Mouse (Mus musculus) midbrain, postnatal 0 days (tissue): ENCODE measurements around the gene Nfia. TPM values are rescaled to one million over a fixed set of nuclear protein-coding genes. Genes with fewer than 3 reads are reported as not detected.

ENCODE experiments used
- ATAC-seq: fragments of 200-750 bp; cut with Nextera tagmentation; 2 replicates; pipeline ENCODE4 v1.8.0; 2017; ENCODE audit warnings: moderate number of reproducible peaks, mild to moderate bottlenecking, moderate TSS enrichment, moderate library complexity; ENCODE audit not compliant: low FRiP score
- DNase-seq: peaks from one replicate; pipeline ENCODE4 v3.0.0-alpha.2; 2015; ENCODE audit warnings: low spot score
- H3K27ac ChIP-seq: fragments of 300-500 bp; sonication (generic); 2 replicates; pipeline ENCODE4 v1.5.1; 2014; ENCODE audit warnings: low read depth, mild to moderate bottlenecking, low read length, mixed read lengths
- H3K27me3 ChIP-seq: fragments of 300-500 bp; sonication (generic); 2 replicates; pipeline ENCODE4 v1.6.1; 2014; ENCODE audit warnings: low read length, control low read depth, mixed read lengths; ENCODE audit not compliant: insufficient read depth
- H3K36me3 ChIP-seq: fragments of 300-500 bp; sonication (generic); 2 replicates; pipeline ENCODE4 v1.6.1; 2014; ENCODE audit warnings: low read length, control low read depth, mixed read lengths; ENCODE audit not compliant: insufficient read depth
- H3K4me1 ChIP-seq: fragments of 300-500 bp; sonication (generic); 2 replicates; pipeline ENCODE4 v1.6.1; 2014; ENCODE audit warnings: mild to moderate bottlenecking, control low read depth, antibody characterized with exemption, low read length, mixed read lengths; ENCODE audit not compliant: insufficient read depth
- H3K4me2 ChIP-seq: fragments of 300-500 bp; sonication (generic); 2 replicates; pipeline ENCODE4 v1.6.1; 2014; ENCODE audit warnings: low read depth, mild to moderate bottlenecking, low read length, mixed read lengths; ENCODE audit not compliant: poor library complexity, severe bottlenecking
- H3K4me3 ChIP-seq: fragments of 300-500 bp; sonication (generic); 2 replicates; pipeline ENCODE4 v1.5.1; 2014; ENCODE audit warnings: low read depth, mild to moderate bottlenecking, low read length, moderate library complexity
- H3K9ac ChIP-seq: fragments of 300-500 bp; sonication (generic); replicated peaks from 2 replicates; pipeline ENCODE4 v1.6.1; 2014; ENCODE audit warnings: mild to moderate bottlenecking, low read length, moderate library complexity, mixed read lengths; ENCODE audit not compliant: poor library complexity, severe bottlenecking
- H3K9me3 ChIP-seq: fragments of 300-500 bp; sonication (generic); 2 replicates; pipeline ENCODE4 v1.6.1; 2016; ENCODE audit warnings: low read length, control low read depth
- CTCF ChIP-seq: IDR thresholded peaks from 2 replicates; pipeline ENCODE4 v1.5.1; 2016; ENCODE audit warnings: antibody characterized with exemption, mild to moderate bottlenecking
- WGBS: fragments of 180-500 bp; shearing (Covaris S2); extraction: QIAGEN DNeasy Blood & Tissue Kit; methylation state at CpG from one replicate; pipeline ENCODE4 v1.1.7; 2014; 5-methylcytosine and 5-hydroxymethylcytosine counted together
- polyA plus RNA-seq: library from polyadenylated mRNA; unstranded; fragments of >200 nt; fragmentation: Nextera tagmentation; extraction: Ambion mirVana; gene quantifications from 2 replicates; pipeline ENCODE4 v1.2.1, GENCODE M21; 2015
- total RNA-seq: library from RNA; depleted of rRNA; stranded (reverse); fragments of >200 nt; gene quantifications from 2 replicates; pipeline ENCODE4 v1.2.3, GENCODE M21; 2014

Gene Nfia
- total and polyA plus RNA-seq, 2 experiments from 2014 or later: 35.7 to 51.7 TPM

- Histone ChIP-seq H3K9ac (no peak overlapping the region), H3K9me3 (no peaks in the 10 kb centered on the region), H3K4me2 (no peak overlapping the region), H3K36me3 (no peaks in the 10 kb centered on the region), H3K27me3 (no peaks in the 10 kb centered on the region), H3K4me3 (no peak overlapping the region), H3K27ac (no peak overlapping the region), H3K4me1 (no peaks in the 10 kb centered on the region)
- ATAC-seq (no peak), DNase-seq (no peak)
- TF ChIP-seq CTCF: no peak
- WGBS: 93% methylated on average over 5 of the region's 5 CpGs
These were observed 319.5 kb downstream of the Nfia start for GRCm38 (mm10) chr4:98091901-98092472.

- Histone ChIP-seq H3K27ac (no peak overlapping the region), H3K9ac (0 out of 2 replicates have a peak overlapping the region, but pooled peaks have one; percentile 24), H3K4me2 (peak overlapping the region; percentile 42), H3K27me3 (no peaks in the 10 kb centered on the region), H3K4me3 (peak overlapping the region; percentile 22; the same call in 1 of the 2 replicates), H3K4me1 (no peaks in the 10 kb centered on the region), H3K9me3 (no peaks in the 10 kb centered on the region), H3K36me3 (no peaks in the 10 kb centered on the region)
- TF ChIP-seq CTCF: no peak
- WGBS: 19% methylated on average over 19 of the region's 19 CpGs
- DNase-seq: no peak
- peak; percentile 9; the same call in 1 of the 2 replicates for ATAC-seq
These were observed 321.7 kb downstream of the Nfia start for GRCm38 (mm10) chr4:98094112-98094805.

GRCm38 (mm10) chr4:98095060-98095459 lies 322.5 kb downstream of the Nfia start:
- ATAC-seq: no peak
- no peak overlapping the region for H3K9ac ChIP-seq
- no peak for DNase-seq
- H3K36me3 ChIP-seq: no peaks in the 10 kb centered on the region
- H3K27ac ChIP-seq: no peak overlapping the region
- no peaks in the 10 kb centered on the region for H3K4me1 ChIP-seq
- WGBS: 76% methylated on average over 2 of the region's 2 CpGs
- no peak overlapping the region for H3K4me3 ChIP-seq
- H3K9me3 ChIP-seq: no peaks in the 10 kb centered on the region
- TF ChIP-seq CTCF: no peak
- H3K27me3 ChIP-seq: no peaks in the 10 kb centered on the region
- H3K4me2 ChIP-seq: no peak overlapping the region

- no peaks in the 10 kb centered on the region for H3K9me3 ChIP-seq
- no peaks in the 10 kb centered on the region; the same call in 1 of the 2 replicates for H3K4me1 ChIP-seq
- WGBS: 83% methylated on average over 4 of the region's 4 CpGs
- no peak overlapping the region for H3K9ac ChIP-seq
- H3K4me2 ChIP-seq: no peak overlapping the region
- H3K27ac ChIP-seq: no peak overlapping the region
- H3K36me3 ChIP-seq: no peaks in the 10 kb centered on the region
- DNase-seq: no peak
- no peak overlapping the region for H3K4me3 ChIP-seq
- TF ChIP-seq CTCF: no peak
- no peak for ATAC-seq
- no peaks in the 10 kb centered on the region for H3K27me3 ChIP-seq
These were observed 324.6 kb downstream of the Nfia start for GRCm38 (mm10) chr4:98097013-98097566.

GRCm38 (mm10) chr4:98098663-98099062 lies 326.1 kb downstream of the Nfia start:
- no peak for ATAC-seq
- H3K27ac ChIP-seq: no peak overlapping the region
- 38% methylated on average over 1 of the region's 1 CpGs for WGBS
- H3K4me2 ChIP-seq: no peak overlapping the region
- H3K9ac ChIP-seq: no peak overlapping the region
- H3K4me1 ChIP-seq: peaks cover 3% of the 10 kb centered on the region; the same call in 1 of the 2 replicates
- TF ChIP-seq CTCF: no peak
- H3K36me3 ChIP-seq: no peaks in the 10 kb centered on the region
- no peaks in the 10 kb centered on the region for H3K9me3 ChIP-seq
- H3K4me3 ChIP-seq: no peak overlapping the region
- H3K27me3 ChIP-seq: no peaks in the 10 kb centered on the region
- no peak for DNase-seq

GRCm38 (mm10) chr4:98099433-98099832 lies 326.9 kb downstream of the Nfia start:
- no peak overlapping the region for H3K9ac ChIP-seq
- H3K27me3 ChIP-seq: no peaks in the 10 kb centered on the region
- WGBS: 28% methylated on average over 5 of the region's 5 CpGs
- H3K4me2 ChIP-seq: no peak overlapping the region
- no peak overlapping the region for H3K27ac ChIP-seq
- peak; percentile 31 for TF ChIP-seq CTCF
- no peak overlapping the region for H3K4me3 ChIP-seq
- H3K9me3 ChIP-seq: no peaks in the 10 kb centered on the region
- no peaks in the 10 kb centered on the region for H3K36me3 ChIP-seq
- ATAC-seq (no peak), DNase-seq (peak; percentile 66)
- peaks cover 3% of the 10 kb centered on the region; the same call in 1 of the 2 replicates for H3K4me1 ChIP-seq
